Mouse (Mus musculus): ENCODE data around the gene Asphd1.

DNA sequence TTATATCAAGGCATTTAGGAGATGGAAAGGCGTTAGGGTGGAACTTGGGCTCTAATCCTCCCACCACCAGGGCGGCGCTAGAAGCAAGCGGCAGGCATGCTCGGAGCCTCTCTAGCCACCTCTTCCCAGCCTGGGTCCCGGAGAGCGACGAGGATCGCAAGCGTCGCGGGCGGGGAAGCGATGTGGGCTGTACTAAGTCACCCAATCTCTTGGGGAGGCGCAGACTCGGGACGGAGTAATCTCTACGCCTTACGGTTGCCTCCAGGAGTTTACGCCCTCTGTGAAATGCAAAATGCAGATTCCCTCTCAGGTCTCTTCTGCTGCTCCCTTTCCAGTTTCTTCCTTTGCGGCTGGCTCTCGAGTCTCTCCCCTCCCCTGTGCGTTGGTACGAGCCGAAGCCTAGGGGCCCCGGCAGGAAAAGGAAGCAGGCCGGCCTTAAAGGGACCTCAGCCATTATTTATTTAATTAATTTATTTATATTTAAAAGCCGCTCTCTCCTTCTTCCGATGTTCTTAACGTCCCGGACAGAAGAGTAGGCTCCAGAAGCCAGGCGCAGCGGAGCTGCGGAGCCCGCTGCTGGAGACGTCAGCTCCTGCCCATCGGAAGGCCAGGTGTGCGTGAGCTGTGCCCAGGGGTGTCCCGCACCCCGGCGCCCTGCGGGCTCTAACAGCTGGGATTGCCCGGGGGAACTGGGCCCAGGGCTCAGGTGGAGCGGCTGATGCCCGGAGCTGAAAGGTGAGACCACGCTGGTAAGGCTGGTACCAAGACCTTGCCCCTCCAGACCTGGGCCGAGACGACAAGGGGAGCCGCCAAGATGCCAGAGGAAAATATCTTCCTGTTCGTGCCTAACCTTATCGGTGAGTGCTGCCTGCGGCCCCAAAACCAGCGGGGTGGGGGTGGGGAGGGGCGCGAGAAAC is 26.8 kb upstream of the Asphd1 start, which contains the start of gene Cdiptos:
- TF ChIP-seq POLR2A (IDR thresholded peaks at IDR 0.05; ENCODE audit: insufficient read depth, low read depth, low read length) (peak; percentile 40; the same call in 1 of the 2 replicates), EP300 (IDR thresholded peaks at IDR 0.05; ENCODE audit: insufficient read depth, low read depth, low read length) (peak; percentile 84; the same call in 1 of the 2 replicates)
